Mouse (Mus musculus) heart, adult 11 months (tissue): Measurements from ENCODE around the gene Mx1.

ENCODE experiments used
- DNase-seq: peaks from one replicate; pipeline ENCODE4 v3.0.0; 2022

The Mx1 gene

DNA sequence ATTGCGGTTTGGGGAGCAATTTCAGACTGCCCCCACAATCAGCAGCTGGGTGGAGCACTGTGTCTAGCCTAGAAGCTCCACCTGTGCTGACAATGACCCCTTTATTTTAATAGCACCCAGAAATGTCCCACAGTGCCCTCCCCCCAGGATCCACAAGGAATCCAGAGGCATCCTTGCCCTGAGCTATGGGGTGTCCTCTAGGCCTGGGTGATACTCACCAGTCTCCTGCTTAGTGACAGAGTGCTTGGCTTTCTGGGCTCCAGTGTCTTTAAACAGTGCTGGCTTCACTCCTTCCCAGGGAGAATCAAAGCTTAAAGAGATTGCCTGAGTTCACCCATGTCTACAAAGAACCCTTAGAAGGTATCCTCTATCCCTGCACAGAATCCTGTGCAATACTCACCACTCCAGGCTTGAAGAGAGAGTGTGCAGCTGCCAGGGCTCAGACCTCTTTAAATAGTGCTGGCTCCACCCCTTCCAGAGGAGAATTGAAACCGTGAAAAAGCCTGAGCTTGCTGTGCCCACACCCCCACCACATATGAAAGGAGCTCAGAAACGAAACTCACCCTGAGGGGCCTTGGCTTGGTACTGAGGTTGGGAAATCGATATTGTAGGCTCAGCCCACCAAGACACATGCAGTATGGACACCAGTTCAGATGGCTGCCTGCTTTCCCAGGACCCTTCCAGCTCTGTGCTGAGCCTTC is at the start of gene Mx1:
TSS of gene Mx1 (minus strand) at position 427 of the 701 bp plus-strand sequence.
- peak; percentile 94 for DNase-seq

DNA sequence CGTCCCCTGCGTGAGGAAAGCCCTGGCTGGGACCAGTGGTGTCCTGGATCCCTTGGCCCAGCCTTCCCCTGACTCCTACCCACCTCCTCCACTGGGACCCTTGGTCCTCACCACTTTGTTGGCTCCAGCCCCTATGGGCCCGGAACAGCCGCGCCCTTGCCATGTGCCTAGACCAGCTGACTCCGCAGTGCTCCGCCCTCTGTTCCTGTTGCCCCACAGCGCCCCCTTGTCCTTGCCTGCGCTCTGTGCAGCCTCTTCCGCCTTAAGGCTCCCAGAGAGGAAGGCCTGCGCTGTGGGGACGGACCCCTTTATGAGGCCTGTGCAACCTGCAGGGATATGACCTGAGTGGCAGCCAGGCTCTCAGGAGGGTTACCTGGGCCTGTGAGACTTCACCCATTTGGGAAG is 49.6 kb upstream of the Mx1 start:
- DNase-seq, result peak; percentile 80

DNA sequence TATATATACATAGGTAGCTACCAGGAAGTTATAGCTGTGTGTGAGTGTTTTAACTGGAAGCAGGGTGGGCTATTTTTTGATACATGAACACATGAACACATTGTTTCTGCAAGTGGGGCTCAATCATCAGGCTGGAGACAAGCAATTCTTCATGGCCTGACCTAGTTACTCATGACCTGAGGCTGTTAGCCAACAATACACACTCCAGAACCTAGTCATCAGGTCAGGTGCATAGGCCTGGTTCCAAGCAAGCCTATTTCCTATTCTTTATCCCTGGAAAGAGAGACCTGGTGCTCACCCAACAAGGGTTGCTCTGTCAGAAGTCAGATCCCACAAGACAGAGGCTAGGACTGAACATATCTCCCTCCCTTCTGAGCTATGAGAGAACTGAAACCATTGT is 48.8 kb upstream of the Mx1 start:
- no peak for DNase-seq

DNA sequence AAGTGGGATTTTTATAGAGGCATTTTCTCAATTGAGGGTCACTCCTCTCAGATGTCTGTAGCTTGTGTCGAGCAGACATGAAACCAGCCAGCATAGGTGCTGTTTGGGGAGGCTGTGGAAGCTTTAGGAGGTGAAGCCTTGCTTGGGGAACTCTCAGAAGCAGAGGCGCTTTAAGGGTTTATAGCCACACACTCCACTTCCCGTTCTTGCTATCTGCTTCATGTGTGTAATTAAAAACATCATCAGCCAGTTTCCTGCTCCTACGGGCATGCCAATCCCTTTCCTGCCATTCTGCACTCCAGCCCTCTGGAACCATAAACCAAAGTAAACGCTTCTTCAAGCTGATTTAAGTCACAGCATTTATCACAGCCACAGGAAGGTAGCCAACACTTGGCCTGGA is 48.1 kb upstream of the Mx1 start:
- peak; percentile 79 for DNase-seq

DNA sequence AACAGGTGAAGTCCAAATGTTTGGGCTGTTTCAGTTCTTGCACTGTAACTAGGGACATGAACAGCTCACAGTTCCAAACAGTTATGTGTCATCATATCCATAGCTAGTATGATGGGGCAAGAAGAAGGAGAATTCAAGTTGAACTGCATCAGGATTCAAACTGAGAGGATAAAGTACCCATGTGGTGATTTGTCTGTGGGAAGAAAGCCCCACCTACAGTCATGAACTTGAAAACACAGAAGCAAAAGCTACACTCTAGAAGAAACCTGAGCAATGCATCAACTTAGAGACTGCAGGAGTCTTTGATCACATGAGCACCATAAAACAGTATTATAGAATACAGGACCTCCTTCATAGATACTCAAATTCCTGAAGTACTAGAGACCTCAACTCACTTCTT is 45.1 kb upstream of the Mx1 start:
- DNase-seq, result no peak

DNA sequence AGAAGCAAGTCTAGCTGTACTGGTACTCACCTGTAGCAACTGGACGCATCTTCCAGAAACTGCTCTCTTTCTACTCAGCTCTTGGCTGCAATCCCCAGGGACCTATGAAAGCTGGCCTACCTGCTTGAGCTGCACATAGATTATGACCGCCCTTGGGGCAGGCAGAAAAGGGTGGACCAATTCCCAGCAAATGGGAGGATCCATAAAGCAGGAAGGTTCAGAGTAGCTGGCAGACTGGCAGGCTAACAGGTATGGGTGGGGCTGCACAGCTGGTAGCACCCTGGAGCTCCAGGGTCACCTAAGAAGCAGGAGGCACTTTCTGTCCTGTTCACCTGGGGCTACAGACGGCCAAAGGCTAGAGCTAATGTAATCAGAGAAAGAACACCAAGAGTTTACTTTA is 42.1 kb upstream of the Mx1 start:
- DNase-seq, result peak; percentile 80

DNA sequence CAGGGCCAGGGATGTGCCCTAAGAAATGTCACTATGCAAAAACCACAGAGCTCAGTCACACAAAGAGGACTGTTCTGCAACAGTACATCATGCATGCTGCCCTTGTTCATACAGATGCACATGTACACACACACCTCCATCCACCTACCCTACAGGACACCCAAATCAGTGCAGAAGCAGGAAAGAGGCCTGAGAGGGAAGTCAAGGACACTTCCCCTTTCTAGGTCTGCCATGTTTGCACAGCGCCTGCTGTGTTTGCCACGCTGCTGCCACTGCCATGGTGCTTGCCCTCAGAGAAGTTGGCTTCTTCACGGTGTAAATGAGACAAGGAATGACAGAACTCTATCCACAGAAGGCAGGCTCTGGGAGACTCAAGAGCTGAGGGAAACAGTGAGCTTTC is 41.1 kb upstream of the Mx1 start:
- peak; percentile 70 for DNase-seq

DNA sequence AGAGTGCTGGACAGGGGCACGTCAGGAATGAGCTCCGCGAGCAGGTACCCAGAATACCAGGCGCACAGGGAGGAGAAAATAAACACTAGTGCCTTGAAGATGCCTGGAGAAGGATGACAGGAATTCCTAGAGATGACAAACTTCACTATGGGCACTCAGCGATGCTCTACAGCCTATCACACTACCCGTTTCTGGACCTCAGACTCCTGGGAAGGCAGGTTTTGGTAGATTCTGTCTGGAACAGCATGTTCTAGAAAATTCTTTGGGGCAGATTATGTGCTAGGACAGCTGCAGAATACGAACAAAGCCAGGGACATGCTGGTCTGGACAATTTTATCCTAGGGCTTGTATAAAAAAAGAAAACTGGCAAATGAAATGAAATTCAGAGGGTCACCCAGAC is 38.2 kb upstream of the Mx1 start:
- no peak for DNase-seq

DNA sequence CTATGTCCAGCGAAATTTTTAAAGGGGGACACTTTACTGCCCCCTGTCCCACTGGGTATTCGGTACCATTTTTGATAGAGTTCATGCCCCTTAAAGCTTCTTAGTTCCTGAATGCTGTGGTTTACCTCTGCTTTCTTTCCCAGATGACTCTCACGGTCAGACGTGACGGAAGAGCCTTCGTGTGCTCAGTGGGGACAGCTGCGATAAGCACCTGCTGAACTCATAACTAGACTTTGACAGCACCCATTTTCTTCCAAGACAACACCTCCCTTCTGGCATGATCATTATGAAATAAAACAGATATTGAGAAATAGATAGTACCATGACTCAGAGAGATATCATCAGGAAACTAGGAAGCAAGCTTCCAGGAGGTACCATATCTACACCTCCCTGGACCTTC is 36.7 kb upstream of the Mx1 start:
- no peak for DNase-seq

DNA sequence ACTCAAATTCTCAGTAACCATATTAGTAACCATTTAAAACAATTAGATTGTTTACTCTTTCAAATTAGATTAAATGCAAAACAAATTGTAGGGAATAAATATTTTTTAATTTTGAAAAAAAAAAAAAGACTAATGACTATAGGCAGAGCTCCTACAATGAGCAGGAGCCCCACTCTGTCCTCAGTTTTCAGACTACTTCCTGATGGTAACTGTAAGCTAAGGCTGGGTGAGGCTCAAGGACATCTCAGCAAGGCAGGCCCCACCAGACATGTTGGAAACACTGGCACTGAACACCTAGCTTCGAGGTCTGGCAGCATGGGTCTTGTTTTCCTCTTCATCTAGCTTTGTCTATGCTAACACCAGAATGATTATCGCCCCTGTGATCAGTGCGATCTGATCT is 35.4 kb upstream of the Mx1 start:
- no peak for DNase-seq

DNA sequence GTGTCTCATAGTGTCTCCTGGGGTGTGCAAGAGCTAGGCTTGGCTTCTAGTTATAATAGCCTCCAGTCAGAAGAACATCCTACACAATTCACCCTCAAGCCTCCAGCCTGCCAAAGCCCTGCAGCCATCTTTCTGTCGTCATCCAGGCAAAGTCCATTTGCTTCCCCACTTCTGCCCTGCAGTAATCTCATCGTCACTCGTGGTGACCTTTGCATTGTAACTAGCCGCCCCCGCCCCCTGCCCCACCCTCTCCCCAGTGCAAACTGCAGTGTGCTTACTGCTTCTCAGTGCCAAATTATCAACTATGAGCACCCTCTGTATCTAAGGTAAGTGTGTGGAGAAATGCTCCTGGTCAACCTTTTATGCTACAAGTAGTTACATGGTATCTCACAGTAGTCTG is 35.0 kb upstream of the Mx1 start:
- DNase-seq, result peak; percentile 57

DNA sequence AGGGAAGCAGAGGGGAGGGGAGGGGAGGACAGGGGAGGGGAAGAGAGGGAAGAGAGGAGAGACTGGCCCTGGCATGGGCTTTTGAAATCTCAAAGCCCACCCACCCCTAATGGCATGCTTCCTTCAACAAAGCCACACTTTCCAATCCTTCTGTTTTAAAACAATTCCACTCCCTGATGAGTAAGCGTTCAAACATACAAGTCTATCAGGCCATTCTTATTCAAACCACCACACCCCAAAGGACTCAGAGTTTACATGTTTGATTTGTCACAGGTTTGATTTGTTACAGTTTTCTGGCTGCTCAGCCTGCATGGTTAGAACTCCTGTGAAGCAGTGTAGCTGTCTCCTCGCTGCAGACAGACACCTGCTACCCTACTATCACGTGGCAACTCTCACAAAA is 33.3 kb upstream of the Mx1 start:
- peak; percentile 43 for DNase-seq

DNA sequence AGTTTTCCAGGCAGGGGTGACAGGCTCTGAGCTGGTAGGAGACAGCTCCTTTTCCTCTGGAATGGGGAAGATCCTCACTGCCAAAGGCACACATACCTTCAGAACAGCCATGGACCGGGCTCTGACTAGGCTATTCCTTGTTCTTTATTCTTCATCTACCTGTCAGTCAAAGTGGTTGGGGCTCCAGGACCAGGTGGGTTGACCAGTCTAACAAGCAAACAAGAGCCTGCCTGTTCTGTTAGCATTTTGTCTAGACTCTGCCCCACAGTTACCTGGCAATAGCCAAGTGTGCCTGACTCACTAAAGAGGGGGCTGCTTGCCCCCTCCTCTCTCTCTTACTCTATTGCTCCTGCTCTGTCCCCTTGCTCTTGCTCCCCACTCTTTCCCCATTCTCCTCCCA is 29.7 kb upstream of the Mx1 start:
- DNase-seq, result peak; percentile 31

DNA sequence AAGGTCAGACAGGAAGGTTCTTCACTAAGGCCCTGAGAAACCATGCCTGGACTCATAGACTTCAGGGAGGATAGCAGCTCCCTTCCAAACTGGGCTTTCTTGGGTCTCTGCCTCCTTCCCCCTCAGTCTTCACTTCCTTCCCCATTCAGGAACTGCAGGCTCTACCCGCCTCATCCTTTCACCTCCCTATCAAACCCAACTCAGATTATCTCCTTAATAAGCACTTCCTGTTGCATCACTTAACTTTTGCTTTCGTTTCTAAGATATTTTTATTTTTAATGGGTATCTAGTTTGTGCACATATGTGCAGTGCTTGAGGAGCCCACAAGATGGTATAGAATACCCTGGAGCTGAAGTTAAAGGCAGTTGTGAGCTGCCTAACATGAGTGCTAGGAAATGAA is 15.9 kb upstream of the Mx1 start:
- DNase-seq, result no peak

DNA sequence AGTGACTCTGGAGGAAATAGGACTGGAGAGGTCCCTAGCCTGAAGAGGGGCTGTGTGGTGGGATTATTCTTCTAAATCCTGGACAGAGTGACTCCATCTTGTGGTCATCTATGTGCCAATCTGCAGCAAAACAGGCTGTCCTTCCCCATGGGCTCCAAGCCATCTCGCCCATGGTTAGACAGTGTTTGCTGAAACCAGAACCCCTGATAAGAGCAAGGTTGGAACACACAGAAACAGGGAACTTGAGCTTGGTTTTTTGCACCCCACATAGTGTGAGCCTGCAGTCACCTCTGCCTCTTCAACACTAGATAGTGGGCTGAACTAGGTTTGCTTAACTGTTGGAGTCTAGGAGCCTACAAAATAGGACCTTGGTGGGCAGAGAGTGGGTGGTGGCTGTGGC is 13.8 kb upstream of the Mx1 start:
- peak; percentile 31 for DNase-seq

DNA sequence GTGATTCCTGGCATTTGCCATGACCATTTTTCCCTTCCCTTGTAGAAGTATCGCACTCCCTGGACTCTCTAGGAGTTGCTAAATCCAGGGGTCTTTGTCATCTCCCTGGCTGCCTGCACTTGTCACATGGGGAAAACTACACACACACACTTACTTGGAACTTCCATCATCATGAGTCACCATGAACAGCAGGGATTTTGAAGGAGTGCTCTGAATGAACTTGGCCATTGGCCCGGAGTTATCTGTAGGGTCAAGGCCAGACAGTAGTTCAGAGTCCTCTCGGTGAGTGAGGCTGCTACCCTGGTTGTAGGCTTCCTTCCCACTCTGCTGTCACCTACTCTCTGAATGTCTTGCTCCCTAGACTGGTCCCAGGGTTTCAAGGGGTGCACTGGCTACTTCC is 12.9 kb upstream of the Mx1 start:
- DNase-seq, result peak; percentile 96

DNA sequence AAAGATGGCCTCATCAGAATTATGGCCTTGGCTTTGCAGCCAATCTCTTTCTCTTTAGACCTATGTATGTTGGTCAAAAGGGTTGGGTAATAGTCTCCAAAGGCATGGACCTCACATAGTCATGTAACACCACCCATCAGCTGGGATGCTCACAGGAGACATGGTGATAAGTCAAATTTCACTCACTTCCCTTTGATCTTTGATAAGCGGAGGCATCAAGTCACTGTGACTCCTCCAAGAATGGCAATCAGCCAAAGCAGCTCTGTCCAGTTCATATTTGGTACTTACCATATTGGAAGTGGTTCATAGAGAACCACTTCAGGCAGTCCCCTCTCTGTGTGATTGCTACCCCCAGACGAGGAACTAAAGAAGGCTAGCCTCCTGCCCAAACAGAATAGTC is 12.0 kb upstream of the Mx1 start:
- DNase-seq, result no peak

DNA sequence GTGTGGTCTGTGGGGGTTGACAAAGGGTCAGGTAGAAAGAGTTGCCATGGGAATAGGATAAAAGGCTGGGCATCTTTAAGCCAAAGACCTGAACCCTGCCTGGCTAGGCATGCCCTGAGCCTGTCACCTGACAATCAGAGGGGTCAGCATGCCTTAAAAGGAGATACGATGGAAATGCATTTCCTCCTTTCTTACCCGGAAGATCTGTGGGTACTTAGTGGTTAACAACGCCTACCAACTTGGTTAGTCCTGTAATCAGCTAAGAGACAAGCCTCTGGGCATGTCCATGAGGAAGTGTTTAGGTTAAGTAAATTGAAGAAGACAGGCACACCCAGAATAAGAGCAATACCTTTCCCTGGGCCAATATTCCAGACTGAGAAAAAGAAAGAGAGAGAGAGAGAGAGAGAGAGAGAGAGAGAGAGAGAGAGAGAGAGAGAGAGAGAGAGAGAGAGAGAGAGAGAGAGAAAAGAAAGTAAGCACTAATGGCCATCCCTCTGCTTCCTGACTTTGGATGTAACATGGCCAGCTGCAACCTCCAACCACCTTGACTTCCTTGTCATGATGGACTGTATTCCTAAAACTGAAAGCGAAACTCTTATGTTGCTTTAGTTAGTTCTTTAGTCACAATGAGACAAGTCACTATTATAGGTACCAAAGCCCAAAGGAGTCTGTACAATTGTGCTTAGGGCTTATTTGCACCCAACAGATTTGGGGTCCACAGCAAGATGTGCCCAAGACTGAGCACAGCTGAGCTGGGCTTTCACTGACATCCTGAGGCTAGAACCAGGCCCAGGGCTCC is 5.5 kb upstream of the Mx1 start:
- DNase-seq, result no peak

DNA sequence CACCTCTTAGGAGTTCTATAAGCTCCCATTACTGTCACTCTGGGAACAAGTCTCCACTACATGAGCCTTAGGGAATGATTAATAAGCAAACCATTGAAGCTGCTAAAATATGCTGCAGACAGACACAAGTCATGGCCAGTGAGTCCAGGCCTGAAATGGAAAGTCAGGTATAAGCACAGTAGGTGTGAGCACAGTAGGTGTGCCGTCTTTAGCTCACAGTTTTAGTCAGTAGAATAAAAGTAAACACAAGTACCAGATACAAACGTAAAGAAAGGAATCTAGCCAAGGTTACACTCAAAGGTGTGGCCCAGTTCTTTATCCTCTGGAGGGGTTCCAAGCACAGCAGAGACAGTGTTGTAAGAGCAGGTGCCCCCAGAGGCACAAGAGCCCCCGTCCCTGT is 4.8 kb upstream of the Mx1 start:
- DNase-seq, result no peak

DNA sequence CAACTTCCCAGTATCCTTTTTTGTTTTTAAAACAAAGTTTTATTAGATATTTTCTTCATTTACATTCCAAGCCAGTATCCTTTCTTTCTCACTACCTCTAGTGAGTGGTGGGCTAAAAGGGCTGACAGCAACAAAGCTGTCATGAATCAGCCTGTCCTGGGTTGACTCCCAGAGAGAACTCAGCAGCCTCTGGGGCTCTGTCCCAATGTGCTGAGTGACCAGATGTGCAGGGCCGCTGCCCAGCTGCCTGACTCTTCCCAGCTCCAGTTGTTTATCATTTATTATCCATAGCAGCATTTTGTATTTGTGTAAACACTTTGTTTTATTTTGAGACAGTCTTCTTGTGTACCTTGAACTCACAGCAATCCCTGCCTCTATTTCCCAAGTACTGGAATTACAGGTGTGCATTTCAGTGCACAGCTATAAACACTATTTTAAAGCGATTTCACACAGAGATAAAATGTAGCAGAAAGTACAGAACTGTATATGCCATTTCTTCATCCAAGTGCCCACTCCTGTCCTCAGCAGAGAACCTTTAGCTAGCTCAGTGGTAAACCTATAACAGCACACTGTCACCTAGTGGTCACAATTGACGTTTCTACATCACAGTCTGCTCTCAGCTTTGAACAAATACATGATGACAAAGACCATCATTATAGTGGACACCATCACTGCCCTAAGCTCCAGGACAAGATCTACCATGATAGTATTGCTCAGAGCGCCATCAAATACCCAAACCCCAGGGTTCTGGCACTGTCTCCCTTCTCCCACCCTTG is 3.7 kb upstream of the Mx1 start:
- DNase-seq, result peak; percentile 90

DNA sequence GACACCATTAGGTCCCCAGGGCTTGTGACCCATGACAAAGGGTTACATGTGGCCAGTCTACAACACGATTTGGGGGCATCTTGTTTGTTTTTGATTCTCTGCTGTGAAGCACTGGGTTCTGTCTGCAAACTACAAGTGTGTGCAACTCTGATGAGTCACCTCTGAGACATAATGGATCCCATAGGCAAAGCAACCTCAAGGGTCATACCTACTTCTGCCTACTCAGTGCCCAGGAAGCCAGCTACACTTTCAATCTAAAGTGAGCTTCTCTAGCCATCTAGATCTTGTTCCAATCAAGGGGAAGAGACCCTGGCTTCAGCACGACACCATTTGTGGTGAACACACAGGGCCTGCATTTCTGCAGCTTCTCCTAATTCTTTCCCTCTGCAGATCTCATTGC is 1.4 kb downstream of the Mx1 start:
- DNase-seq, result peak; percentile 55

DNA sequence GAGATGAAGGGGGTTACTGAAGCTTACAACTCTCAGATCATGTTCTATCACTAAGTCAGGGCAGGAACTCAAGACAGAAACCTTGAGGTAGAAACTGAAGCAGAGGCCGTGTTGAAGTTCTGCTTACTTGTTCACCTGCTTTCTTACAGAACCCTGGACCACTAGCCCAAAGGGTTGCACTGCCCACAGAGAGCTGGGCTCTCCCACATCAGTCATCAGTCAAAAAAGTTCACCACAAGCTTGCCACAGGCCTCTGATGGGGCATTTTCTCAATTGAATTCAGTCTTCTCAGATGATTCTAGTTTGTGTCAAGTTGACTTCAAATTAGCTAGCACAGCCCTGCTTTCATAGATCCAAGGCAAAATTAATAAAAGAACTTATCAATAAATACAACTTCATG is 2.9 kb downstream of the Mx1 start:
- peak; percentile 68 for DNase-seq

DNA sequence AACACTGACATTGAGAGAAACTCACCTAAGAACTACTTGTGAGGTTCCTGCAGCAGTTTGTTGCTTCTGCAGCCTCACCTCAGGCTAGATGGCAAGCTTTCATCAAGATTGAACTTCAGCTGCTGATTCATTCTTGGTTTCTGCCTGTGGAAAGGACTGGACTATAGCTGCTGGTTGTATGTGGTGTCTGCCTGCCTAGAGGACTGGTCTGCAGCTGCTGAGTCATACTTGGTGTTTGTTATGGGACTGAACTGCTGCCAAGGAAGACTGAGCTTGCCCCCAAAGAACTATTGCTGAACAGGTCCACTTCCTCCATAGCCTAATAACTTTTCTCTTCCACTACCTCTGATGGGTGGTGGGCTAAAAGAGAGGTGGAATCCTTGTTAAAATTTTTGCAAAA is 15.3 kb downstream of the Mx1 start:
- no peak for DNase-seq

DNA sequence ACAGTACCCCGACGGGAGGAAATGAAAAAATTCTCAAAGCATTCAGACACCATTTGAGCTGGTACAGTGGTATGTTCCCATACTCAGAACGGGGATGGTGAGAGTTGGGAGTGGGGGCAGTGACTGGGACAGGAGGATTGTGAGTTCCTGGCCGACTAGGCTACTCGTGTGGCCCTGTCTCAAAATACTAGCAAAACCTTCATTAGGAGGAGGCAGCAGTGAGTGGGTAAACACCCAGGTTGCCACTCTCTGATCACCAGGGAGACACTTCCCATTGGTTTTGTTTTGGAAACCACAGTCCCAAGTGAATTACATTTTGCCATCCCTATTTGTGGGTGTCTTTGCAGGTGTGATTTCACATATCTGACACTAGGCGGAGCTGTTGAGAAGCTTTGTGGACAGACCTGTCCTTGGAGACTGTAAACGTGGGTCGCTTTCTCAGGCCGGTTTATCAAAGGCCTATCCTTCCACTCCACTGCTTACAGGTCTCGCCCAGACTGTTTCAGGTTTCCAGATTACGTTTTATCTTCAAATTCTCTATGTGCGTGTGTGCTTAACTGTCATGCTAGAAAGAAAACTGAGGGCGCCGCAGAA is 18.9 kb downstream of the Mx1 start:
- DNase-seq, result peak; percentile 95
